Mouse (Mus musculus): ENCODE data around the gene Pcolce. TPM values are rescaled to one million over a fixed set of nuclear protein-coding genes. Genes with fewer than 3 reads are reported as not detected.

The Pcolce gene
- polyA plus RNA-seq, 3 experiments from 2014 or later, result 0.40 to 0.80 TPM; not detected in 1

DNA sequence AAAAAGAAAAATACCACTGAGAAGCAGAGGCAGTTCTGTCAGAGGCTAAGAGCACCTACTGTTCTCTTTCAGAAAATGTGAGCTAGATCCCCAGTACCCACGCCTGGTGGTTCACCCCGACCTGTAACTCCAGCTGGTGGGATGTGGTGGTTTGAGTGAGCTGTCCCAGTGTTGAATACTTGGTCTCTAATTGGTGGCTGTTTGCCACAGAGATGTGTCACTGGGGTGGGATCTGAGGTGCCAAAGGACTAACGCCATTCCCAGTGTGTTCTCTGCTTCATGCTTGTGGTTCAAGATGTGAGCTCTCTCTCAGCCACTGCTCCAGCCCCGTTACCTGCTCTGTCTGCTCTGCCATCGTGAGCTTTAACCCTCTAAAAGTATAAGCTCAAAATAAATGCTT is 23.1 kb downstream of the Pcolce start:
- ATAC-seq, result no peak

DNA sequence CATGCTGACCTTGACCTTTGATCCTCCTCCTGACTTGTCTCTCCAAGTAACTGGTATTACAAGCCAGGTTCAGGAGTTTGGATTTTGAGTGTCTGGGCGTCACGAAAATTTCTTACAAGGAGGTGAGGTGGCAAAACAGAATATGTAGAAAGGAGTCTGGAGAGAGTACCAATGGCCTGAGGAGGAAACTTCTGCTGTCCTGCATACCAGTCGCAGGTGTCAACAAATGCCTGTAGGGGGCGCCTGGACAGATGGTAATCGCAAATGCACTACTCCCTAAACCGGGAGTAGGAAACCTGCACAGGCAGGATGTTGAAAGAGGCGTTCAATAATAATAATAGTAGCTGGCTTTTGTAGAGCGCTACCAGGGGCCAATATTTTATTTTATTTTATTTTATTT is 28.6 kb downstream of the Pcolce start:
- no peak for ATAC-seq

DNA sequence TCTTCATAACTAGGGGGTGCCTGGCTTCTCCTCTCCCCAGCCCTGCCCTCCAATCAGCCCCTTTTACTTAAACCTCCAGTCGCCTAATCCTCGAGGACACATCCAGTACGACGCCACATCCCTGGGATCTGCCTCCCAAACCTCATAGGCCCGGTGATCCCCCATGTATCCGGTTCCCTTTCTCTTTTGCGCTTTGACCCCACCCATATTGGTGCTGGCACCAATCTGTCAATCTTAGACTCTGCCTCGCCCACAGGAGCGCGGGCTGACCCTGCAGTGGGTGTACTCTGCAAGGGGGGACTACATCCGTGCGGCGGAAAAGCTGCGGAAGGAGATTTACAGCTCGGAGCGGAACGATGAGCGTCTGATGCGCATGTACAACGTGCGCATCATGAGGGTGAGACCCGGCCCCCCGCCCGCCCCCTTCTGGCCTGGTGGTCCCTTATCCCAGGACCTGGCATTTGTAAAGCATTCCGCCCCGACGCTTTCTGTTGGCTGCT is 29.9 kb downstream of the Pcolce start:
- no peak for ATAC-seq

DNA sequence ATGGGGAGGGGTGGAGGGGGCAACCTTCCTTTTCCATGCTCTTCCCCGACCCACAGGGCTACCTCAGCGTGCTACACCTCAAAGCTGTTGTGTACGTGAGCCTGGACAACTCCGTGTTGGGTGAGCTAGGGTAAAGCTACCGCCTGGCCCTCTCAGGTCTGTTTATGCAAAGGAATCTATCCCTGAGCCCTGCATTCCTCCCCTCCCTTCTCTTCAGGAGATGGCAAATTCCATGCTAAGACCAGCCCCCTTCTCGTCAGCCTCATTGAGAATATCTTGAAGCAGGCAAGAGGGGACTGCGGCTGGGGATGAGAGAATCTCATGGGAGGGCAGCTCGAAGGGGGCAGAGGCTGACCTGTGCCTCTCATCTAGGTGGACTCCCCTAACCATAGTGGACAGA is 30.9 kb downstream of the Pcolce start:
- ATAC-seq, result no peak

DNA sequence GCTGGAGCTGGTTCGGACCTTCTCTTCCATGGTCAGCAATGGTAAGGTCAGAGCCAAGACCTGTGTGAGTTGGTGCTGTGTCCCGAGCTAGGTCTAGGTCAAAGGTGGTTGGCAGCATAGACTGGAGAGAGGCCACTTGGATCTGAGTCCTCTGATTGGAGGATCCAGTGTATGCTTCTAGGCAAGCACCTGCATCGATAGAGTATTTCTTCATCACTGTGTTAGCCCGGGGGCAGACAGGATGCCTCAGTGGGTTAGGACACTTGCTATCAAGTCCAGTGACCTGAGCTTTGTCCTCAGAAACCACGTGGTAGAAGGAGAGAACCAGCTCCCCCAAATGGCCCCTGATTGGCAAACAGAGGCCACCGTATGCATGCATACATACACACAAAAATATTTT is 33.3 kb downstream of the Pcolce start:
- ATAC-seq, result no peak

DNA sequence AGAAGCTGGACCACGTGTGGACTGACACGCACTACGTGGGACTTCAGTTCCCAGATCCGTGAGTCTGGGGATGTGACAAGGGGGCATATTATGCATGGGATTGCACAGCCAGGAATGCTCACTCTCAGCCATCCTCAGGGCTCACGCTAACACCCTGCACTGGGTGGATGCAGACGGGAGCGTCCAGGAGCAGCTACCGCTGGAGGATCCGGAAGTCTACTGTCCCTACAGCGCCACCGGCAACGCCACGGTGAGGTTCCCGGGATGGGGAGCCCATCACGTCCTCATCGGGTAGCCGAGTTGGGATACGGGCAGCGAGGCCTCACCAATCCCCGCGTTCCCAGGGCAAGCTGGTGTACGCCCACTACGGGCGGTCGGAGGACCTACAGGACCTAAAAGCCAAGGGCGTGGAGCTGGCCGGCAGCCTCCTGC is 39.1 kb downstream of the Pcolce start:
- no peak for ATAC-seq

DNA sequence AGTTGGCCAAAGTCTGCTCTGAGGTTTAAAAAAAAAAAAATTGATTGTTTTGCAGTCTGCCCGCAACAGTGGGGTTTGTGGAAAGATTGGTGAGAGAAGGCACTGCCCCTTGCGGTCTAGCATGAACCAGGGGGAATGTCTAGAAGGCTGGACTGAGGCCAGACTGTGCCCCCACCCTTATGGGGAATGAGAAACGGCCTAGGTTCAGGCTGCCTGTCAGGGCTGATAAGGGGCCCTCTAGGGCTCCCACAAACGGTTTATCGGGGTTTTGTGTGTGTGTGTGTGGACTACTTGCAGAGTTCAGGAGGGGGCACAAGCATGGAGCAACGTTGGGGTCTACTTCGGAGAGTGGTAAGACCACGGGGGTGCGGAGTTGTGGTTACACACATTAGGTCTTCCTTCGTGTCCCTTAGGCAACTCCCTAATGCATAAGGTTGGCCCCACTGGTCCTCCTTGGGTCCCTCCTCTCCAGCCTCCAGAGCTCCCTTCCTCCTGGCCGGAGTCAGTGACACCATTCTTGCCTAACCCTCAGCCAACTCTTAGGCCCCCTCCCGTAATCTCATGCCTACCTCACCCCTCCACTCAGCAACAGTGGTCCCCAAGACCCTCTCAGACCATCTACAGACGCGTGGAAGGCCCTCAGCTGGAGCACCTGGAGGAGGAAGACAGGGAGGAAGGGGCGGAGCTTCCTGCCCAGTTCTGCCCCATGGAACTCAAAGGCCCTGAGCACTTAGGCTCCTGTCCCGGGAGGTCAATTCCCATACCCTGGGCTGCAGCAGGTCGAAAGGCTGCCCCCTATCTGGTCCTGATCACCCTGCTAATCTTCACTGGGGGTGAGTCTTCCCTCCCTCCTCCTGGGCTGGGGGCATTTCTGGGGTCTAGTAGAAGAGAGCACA is 42.6 kb downstream of the Pcolce start:
- ATAC-seq, result no peak

DNA sequence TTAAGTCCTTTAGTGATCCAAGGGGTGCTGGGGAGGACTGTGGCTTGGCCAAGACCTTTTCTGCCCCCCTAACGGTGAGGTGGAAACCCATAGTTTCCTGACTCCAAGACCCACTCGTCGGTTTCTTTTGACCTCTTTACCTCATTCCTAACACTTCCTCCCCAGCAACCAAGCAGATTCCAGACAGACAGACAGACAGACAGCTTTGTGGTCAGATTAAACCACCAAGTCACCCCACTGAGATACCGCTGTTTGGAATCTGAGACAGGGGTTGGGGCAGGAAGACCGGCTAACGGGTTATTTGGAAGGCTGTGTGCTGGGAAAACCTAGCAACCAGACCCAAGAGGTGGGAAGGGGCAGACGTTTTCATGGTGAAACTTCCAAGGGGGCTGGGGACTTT is 43.4 kb downstream of the Pcolce start:
- no peak for ATAC-seq

DNA sequence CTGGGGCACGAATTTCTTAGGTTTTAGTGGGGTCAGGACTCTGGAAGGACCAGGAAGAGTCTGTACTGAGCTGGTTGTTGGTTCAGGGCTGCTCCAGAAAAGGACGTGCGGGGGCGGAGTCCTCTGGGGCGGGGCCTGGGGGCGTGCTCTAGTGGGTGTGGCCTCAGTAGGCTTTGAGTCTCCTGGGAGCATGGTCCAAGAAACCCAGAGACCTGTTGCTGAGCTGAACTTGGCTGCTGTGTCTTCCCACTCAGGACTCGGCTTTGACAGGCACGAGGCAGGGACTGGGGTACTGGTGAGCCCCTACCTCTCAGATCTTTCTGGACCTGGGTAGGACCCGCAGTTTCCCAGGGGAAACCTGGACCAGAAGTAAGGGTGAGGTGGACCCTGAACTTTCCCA is 43.9 kb downstream of the Pcolce start, which contains the start of gene Tfr2:
Tfr2 (plus strand) TSS at position 176 of the 400 bp plus-strand sequence.
- peak; percentile 65 for ATAC-seq

DNA sequence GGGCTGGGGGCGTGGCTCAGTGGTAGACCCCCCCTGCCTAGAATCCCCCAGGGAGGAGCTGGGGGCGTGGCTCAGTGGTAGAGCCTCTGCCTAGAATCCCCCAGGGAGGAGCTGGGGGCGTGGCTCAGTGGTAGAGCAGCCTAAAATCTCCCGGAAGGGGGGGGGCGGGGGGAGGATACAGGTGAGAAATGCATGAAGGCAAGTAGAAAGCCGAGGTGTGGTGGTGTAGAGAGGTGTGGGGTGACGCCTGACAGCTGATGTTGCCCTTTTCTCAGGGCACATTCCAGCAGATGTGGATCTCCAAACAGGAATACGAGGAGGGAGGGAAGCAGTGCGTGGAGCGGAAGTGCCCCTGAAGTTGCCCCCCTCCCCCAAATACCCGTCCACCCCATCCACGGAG is 44.6 kb downstream of the Pcolce start:
- no peak for ATAC-seq

DNA sequence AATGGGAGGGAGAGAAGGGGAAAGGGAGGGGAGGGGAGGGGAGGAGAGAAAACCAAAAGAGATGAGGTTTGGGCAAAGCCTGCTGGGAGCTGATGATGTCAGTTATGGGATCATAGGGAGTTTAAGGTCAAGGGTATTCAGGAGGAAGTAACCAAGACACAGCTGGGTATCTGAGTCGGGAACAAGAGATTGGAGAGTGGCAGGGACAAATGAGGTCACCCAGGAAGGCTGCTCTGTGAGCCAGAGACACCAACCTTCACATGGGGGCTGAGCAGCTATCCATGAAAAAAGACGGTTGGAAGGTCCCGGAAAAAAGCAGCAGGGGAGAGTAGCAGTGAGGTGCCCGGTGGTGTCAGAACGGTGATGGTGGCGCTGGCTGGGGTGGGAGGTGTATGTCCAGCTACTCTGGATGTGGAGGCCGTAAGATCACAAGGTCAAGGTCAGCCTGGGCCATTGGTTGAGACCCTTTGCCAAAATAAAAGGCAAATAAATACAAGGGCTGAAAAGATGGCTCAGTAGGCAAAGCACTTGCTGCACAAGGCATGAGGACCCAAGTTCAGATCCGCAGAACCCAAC is 45.3 kb downstream of the Pcolce start:
- ATAC-seq, result no peak

DNA sequence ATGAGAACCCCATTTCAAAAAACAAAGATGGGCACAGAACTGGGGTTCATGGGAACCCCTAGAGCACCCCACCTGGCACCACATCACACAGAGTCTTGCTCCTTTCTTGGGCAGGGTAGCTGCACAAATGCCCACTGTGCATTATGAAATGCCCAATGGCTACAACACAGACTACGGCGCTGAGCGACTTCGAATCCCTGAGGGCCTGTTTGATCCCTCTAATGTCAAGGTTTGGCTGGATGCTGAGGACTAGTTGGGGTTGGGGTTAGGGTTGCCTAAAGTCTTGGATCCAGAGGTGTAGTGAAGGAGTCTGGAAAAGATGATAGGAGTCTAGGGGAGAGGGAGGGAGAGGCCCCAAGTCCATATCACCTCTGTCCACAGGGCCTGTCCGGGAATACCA is 47.2 kb downstream of the Pcolce start:
- no peak for ATAC-seq

DNA sequence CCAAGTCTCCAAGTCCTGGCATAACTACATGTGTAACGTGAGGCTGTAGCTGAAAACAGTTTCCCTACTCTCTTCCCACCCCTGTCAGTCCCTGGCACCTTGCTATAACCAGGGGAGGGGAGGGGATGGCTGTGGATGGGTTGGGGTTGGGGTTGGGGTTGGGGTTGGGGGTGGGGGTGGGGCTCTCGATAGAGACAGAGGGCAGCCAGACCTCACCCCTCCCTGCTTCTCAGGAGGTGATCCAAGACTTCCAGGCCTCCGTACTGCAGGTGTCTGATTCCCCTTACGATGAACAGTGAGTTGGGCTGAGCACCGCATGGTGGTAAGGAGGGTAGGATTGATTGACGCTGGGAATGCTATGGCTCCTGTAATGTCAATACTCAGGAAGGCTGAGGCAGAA is 47.8 kb downstream of the Pcolce start:
- ATAC-seq, result no peak

DNA sequence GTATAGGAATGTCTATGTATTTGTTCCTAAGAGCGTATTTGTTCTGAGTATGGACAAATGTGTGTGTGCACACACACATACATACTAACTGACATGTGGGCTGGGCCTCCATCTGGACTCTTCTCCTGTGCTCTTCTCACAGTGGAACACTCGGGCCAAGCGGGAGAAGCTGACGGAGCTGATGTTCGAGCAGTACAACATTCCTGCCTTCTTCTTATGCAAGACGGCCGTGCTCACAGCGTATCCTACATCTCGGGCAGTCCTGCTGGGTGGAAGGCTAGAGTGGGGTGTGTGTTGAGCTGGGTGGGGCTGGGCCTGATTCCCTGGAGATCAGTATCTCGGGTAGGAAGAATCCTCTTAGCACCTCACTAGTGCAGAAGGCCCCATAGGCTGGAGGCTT is 50.6 kb downstream of the Pcolce start:
- ATAC-seq, result no peak

DNA sequence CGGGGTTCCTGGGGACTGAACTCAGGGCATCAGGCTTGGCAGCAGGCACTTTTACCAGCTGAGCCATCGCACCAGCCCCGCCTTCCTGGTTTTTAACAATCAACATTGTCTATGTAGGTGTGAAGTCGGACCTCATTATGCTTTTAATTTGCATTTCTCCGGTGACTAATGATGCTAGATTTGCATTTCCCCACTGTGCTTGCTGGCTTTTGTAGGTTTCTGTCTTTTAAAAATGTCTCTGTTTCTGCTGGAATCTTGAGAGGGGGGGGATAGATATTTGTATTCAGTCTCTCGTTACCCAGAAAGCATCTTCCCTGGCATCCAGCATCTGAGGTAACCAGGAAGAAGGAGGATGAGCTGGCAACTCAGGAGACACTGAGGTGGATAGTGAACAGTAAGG is 52.0 kb downstream of the Pcolce start:
- no peak for ATAC-seq

Other genes with a start within 250 kb of the Pcolce start
- under 1 TPM; 0.19 to 0.55 (median 0.24) TPM for gene Zan, start 136.7 kb downstream of the Pcolce start, polyA plus RNA-seq (2017; shearing (Covaris generic))
- gene Pop7, start 111.3 kb downstream of the Pcolce start, polyA plus RNA-seq (2017; shearing (Covaris generic)), result 10 to 100 TPM; 51.1 to 61.5 (median 59.1) TPM
- 10 to 100 TPM; 14.0 to 33.6 (median 31.4) TPM for gene Gigyf1, start 95.2 kb downstream of the Pcolce start, polyA plus RNA-seq (2017; shearing (Covaris generic))
- gene Epo, start 80.5 kb downstream of the Pcolce start, polyA plus RNA-seq (2017; shearing (Covaris generic)), result not detected
- 10 to 100 TPM; 63.1 to 85.4 (median 72.9) TPM for gene Gnb2, start 80.3 kb downstream of the Pcolce start, polyA plus RNA-seq (2017; shearing (Covaris generic))
- not detected for gene Actl6b, start 60.3 kb downstream of the Pcolce start, polyA plus RNA-seq (2017; shearing (Covaris generic))
- 1 to 10 TPM in 2 of 3 experiments, not detected in 1; 1.3 to 1.9 TPM for gene Tfr2, start 43.9 kb downstream of the Pcolce start, polyA plus RNA-seq (2017; shearing (Covaris generic))
- gene Mospd3, start 12.7 kb downstream of the Pcolce start, polyA plus RNA-seq (2017; shearing (Covaris generic)), result 10 to 100 TPM; 24.5 to 34.8 (median 31.0) TPM
- under 1 TPM in 2 of 3 experiments, not detected in 1; 0.33 to 0.67 TPM for gene Fbxo24, start 15.2 kb upstream of the Pcolce start, polyA plus RNA-seq (2017; shearing (Covaris generic))
- gene Lrch4, start 15.3 kb upstream of the Pcolce start, polyA plus RNA-seq (2017; shearing (Covaris generic)), result 10 to 100 TPM; 57.9 to 66.2 (median 65.6) TPM
- gene Gm20605, start 15.4 kb upstream of the Pcolce start, polyA plus RNA-seq (2017; shearing (Covaris generic)), result 10 to 100 TPM in 2 of 3 experiments, 1 to 10 TPM in 1; 8.6 to 14.1 (median 13.3) TPM
- gene Sap25, start 27.6 kb upstream of the Pcolce start, polyA plus RNA-seq (2017; shearing (Covaris generic)), result 10 to 100 TPM; 18.2 to 49.8 (median 44.0) TPM
- gene Irs3, start 31.9 kb upstream of the Pcolce start, polyA plus RNA-seq (2017; shearing (Covaris generic)), result not detected
- gene Agfg2, start 70.9 kb upstream of the Pcolce start, polyA plus RNA-seq (2017; shearing (Covaris generic)), result 10 to 100 TPM; 16.1 to 21.7 (median 16.4) TPM
- gene Nyap1, start 127.8 kb upstream of the Pcolce start, polyA plus RNA-seq (2017; shearing (Covaris generic)), result under 1 TPM in 2 of 3 experiments, not detected in 1; 0.12 to 0.20 TPM
- gene Tsc22d4, start 131.9 kb upstream of the Pcolce start, polyA plus RNA-seq (2017; shearing (Covaris generic)), result 10 to 100 TPM; 43.3 to 83.4 (median 64.7) TPM
- 10 to 100 TPM in 1 of 3 experiments, 1 to 10 TPM in 2; 6.0 to 10.9 (median 6.5) TPM for gene Ppp1r35, start 165.1 kb upstream of the Pcolce start, polyA plus RNA-seq (2017; shearing (Covaris generic))
- gene Mepce, start 173.9 kb upstream of the Pcolce start, polyA plus RNA-seq (2017; shearing (Covaris generic)), result 10 to 100 TPM; 13.1 to 32.7 (median 29.8) TPM
- gene Zcwpw1, start 174.0 kb upstream of the Pcolce start, polyA plus RNA-seq (2017; shearing (Covaris generic)), result 10 to 100 TPM in 2 of 3 experiments, 1 to 10 TPM in 1; 4.7 to 12.0 (median 11.0) TPM
- gene Pilra, start 222.5 kb upstream of the Pcolce start, polyA plus RNA-seq (2017; shearing (Covaris generic)), result under 1 TPM in 2 of 3 experiments, not detected in 1; 0.19 to 0.79 TPM
- under 1 TPM in 1 of 3 experiments, not detected in 2; 0.38 TPM for gene Pilrb1, start 244.3 kb upstream of the Pcolce start, polyA plus RNA-seq (2017; shearing (Covaris generic))

All from inflammation-experienced regulatory T-cells, adult 6 months (primary cell).